29 mouse cellular contexts compared by ENCODE assay signal in genomic region chr15:80748979-80749378, GRCm38 (mm10). TPM values are rescaled to one million over a fixed set of nuclear protein-coding genes. Genes with fewer than 3 reads are reported as not detected.
DNase-seq lines count a peak whose midpoint lies in the region; ATAC-seq and TF ChIP-seq lines count a peak whose summit lies in the region.
"Had no signal": no experiment of that assay in that cellular context is flagged by ENCODE, and none has a peak within 500 bp of the region (broad histone marks: within the 10 kb centered on the region; RNA-seq: fewer than 3 reads in every experiment).

No protein-coding gene starts in this region.

- no peaks in the 10 kb centered on the region for H3K4me1 ChIP-seq in heart, embryonic 11.5 days (ENCODE audit: control insufficient read depth, insufficient read depth, low read length)
- H3K4me1 ChIP-seq in heart, adult 2 months (ENCODE audit: control insufficient read depth, insufficient read depth, low read length): peaks cover 2% of the 10 kb centered on the region; the same call in 1 of the 2 replicates
- peaks cover 27 to 35% of the 10 kb centered on the region in 2 experiments for H3K4me1 ChIP-seq in MEL (ENCODE audit: control insufficient read depth in 1 of 2, insufficient read depth in 2 of 2, low read length in 2 of 2)
- H3K4me1 ChIP-seq in liver, embryonic 11.5 days (replicated peaks; ENCODE audit: control insufficient read depth, insufficient read depth, low read length): peaks cover 41% of the 10 kb centered on the region
- H3K4me1 ChIP-seq in liver, embryonic 16.5 days (ENCODE audit: control insufficient read depth, low read depth, low read length): peaks cover 53% of the 10 kb centered on the region
- H3K4me1 ChIP-seq in hindbrain, postnatal 0 days (ENCODE audit: insufficient read depth, low read length): no peaks in the 10 kb centered on the region
- H3K4me1 ChIP-seq: embryonic facial prominence, embryonic 12.5 days; forebrain, embryonic 15.5 days; hindbrain, embryonic 10.5 days; hindbrain, embryonic 15.5 days; intestine, embryonic 15.5 days; neural tube, embryonic 13.5 days had no signal

- no peak for TF ChIP-seq EP300 in heart, adult 2 months (IDR thresholded peaks at IDR 0.05; ENCODE audit: insufficient read depth, low read depth, low read length)
- TF ChIP-seq EP300 in MEL (IDR thresholded peaks at IDR 0.05; ENCODE audit: low read depth in 1 of 2, low read length in 2 of 2): peak; percentile 77 to 94; a peak in 3 of 4 replicates

- H3K9me3 ChIP-seq in heart, embryonic 11.5 days (replicated peaks; ENCODE audit: control insufficient read depth, low read length): no peaks in the 10 kb centered on the region
- H3K9me3 ChIP-seq in MEL (replicated peaks; ENCODE audit: insufficient read depth, low read length): no peaks in the 10 kb centered on the region
- H3K9me3 ChIP-seq in liver, embryonic 11.5 days (ENCODE audit: control insufficient read depth, low read length): no peaks in the 10 kb centered on the region
- no peaks in the 10 kb centered on the region for H3K9me3 ChIP-seq in liver, embryonic 16.5 days (replicated peaks; ENCODE audit: control insufficient read depth, low read length)
- no peaks in the 10 kb centered on the region for H3K9me3 ChIP-seq in hindbrain, postnatal 0 days (ENCODE audit: low read length)
- H3K9me3 ChIP-seq: embryonic facial prominence, embryonic 12.5 days; forebrain, embryonic 10.5 days; forebrain, embryonic 15.5 days; hindbrain, embryonic 10.5 days; hindbrain, embryonic 15.5 days; intestine, embryonic 15.5 days; midbrain, embryonic 13.5 days; neural tube, embryonic 13.5 days had no signal

- H3K27ac ChIP-seq in heart, embryonic 11.5 days (ENCODE audit: low read depth, low read length): no peak overlapping the region
- H3K27ac ChIP-seq in heart, adult 2 months: no peak overlapping the region
- peak overlapping the region; percentile 77 for H3K27ac ChIP-seq in MEL (ENCODE audit: control insufficient read depth, low read depth, low read length)
- H3K27ac ChIP-seq in liver, embryonic 11.5 days (ENCODE audit: low read depth, low read length): peak overlapping the region; percentile 68
- H3K27ac ChIP-seq in liver, embryonic 16.5 days (ENCODE audit: low read length): peak overlapping the region; percentile 20
- no peak overlapping the region for H3K27ac ChIP-seq in hindbrain, postnatal 0 days
- H3K27ac ChIP-seq: embryonic facial prominence, embryonic 12.5 days; forebrain, embryonic 10.5 days; forebrain, embryonic 15.5 days; gastrocnemius, adult 2 months; hindbrain, embryonic 10.5 days; hindbrain, embryonic 15.5 days; intestine, embryonic 15.5 days; midbrain, embryonic 13.5 days; neural tube, embryonic 13.5 days had no signal

- no peak for TF ChIP-seq RAD21 in MEL (IDR thresholded peaks at IDR 0.05; ENCODE audit: low read depth, low read length)

- TF ChIP-seq CTCF in heart, adult 2 months (IDR thresholded peaks at IDR 0.05): no peak
- TF ChIP-seq CTCF in MEL (IDR thresholded peaks at IDR 0.05 in 2 of 3, conservative IDR thresholded peaks at IDR 0.05 in 1 of 3; ENCODE audit: control insufficient read depth in 1 of 3, insufficient read depth in 1 of 3, low read depth in 2 of 3, low read length in 3 of 3, poor library complexity in 1 of 3, severe bottlenecking in 1 of 3): no peak
- TF ChIP-seq CTCF in hindbrain, postnatal 0 days (IDR thresholded peaks at IDR 0.05; ENCODE audit: low read depth): no peak

- H3K9ac ChIP-seq in heart, embryonic 11.5 days (ENCODE audit: low read depth, low read length): no peak overlapping the region
- H3K9ac ChIP-seq in heart, adult 2 months (ENCODE audit: low read depth, low read length): no peak overlapping the region
- H3K9ac ChIP-seq in MEL (ENCODE audit: control insufficient read depth, low read depth, low read length, poor library complexity, severe bottlenecking): no peak overlapping the region
- H3K9ac ChIP-seq in liver, embryonic 11.5 days (ENCODE audit: low read depth, low read length): no peak overlapping the region
- no peak overlapping the region for H3K9ac ChIP-seq in liver, embryonic 16.5 days (ENCODE audit: low read depth, low read length)
- no peak overlapping the region for H3K9ac ChIP-seq in hindbrain, postnatal 0 days (replicated peaks; ENCODE audit: low read length)
- H3K9ac ChIP-seq: embryonic facial prominence, embryonic 12.5 days; forebrain, embryonic 15.5 days; hindbrain, embryonic 15.5 days; intestine, embryonic 15.5 days; lung, embryonic 14.5 days; midbrain, embryonic 13.5 days; neural tube, embryonic 13.5 days had no signal

- ATAC-seq in heart, embryonic 11.5 days (replicated peaks; ENCODE audit: insufficient number of reproducible peaks, low FRiP score, low TSS enrichment): no peak
- peak; percentile 66 for ATAC-seq in liver, embryonic 11.5 days (replicated peaks; ENCODE audit: low FRiP score)
- ATAC-seq in liver, embryonic 16.5 days (ENCODE audit: low read depth): no peak
- no peak for ATAC-seq in inflammation-experienced regulatory T-cells, adult 6 months
- no peak for ATAC-seq in hindbrain, postnatal 0 days
- ATAC-seq: forebrain, embryonic 15.5 days; intestine, embryonic 15.5 days; midbrain, embryonic 13.5 days had no signal

- H3K4me3 ChIP-seq in heart, embryonic 11.5 days (ENCODE audit: low read depth, low read length): no peak overlapping the region
- no peak overlapping the region for H3K4me3 ChIP-seq in heart, adult 2 months
- no peak overlapping the region; a peak in 1 of 4 replicates for H3K4me3 ChIP-seq in MEL (ENCODE audit: control insufficient read depth in 1 of 2, insufficient read depth in 1 of 2, low read depth in 2 of 2, low read length in 2 of 2)
- H3K4me3 ChIP-seq in liver, embryonic 11.5 days (ENCODE audit: low read depth, low read length): no peak overlapping the region
- H3K4me3 ChIP-seq in liver, embryonic 16.5 days (ENCODE audit: low read depth, low read length): no peak overlapping the region
- H3K4me3 ChIP-seq in hindbrain, postnatal 0 days (ENCODE audit: low read length): no peak overlapping the region
- H3K4me3 ChIP-seq: embryonic facial prominence, embryonic 12.5 days; forebrain, embryonic 10.5 days; forebrain, embryonic 15.5 days; gastrocnemius, adult 2 months; hindbrain, embryonic 10.5 days; hindbrain, embryonic 15.5 days; intestine, embryonic 15.5 days; midbrain, embryonic 13.5 days; neural tube, embryonic 13.5 days had no signal

- DNase-seq in heart, adult 2 months: no peak
- peak; percentile 84 for DNase-seq in MEL (ENCODE audit: low read depth, low spot score)
- no peak for DNase-seq in liver, embryonic 11.5 days (ENCODE audit: low spot score)
- DNase-seq in hindbrain, postnatal 0 days (ENCODE audit: low spot score): no peak
- DNase-seq in kidney, postnatal 14 days: no peak
- DNase-seq: adrenal gland, adult 8-10 months; cerebellum, adult 2 months; cerebellum, postnatal 14 days; gastrocnemius, adult 2 months; gastrocnemius, postnatal 36 days; heart, postnatal 14 days; kidney, adult 2 months; kidney, postnatal 4 days; lung, embryonic 14.5 days; lung, postnatal 14 days; right cerebral cortex, postnatal 4 days; thymus, adult 2 months; thymus, postnatal 36 days had no signal

- peaks cover 4% of the 10 kb centered on the region for H3K79me2 ChIP-seq in heart, adult 2 months (replicated peaks; ENCODE audit: control insufficient read depth, insufficient read depth, low read length)
- H3K79me2 ChIP-seq in MEL (ENCODE audit: control insufficient read depth, insufficient read depth, low read length, poor library complexity): no peaks in the 10 kb centered on the region

- H3K36me3 ChIP-seq in heart, embryonic 11.5 days (ENCODE audit: control insufficient read depth, insufficient read depth, low read length): no peaks in the 10 kb centered on the region
- H3K36me3 ChIP-seq in heart, adult 2 months (ENCODE audit: control insufficient read depth, insufficient read depth, low read length): no peaks in the 10 kb centered on the region
- H3K36me3 ChIP-seq in MEL (ENCODE audit: control insufficient read depth in 1 of 2, insufficient read depth in 2 of 2, low read length in 2 of 2): peaks cover 0 to 41% of the 10 kb centered on the region in 2 experiments; a peak in 2 of 4 replicates
- no peaks in the 10 kb centered on the region for H3K36me3 ChIP-seq in liver, embryonic 11.5 days (ENCODE audit: control insufficient read depth, insufficient read depth, low read length)
- H3K36me3 ChIP-seq in liver, embryonic 16.5 days (ENCODE audit: control insufficient read depth, insufficient read depth): no peaks in the 10 kb centered on the region
- no peaks in the 10 kb centered on the region for H3K36me3 ChIP-seq in hindbrain, postnatal 0 days (ENCODE audit: insufficient read depth, low read length)
- H3K36me3 ChIP-seq: forebrain, embryonic 10.5 days; forebrain, embryonic 15.5 days; hindbrain, embryonic 10.5 days; hindbrain, embryonic 15.5 days; intestine, embryonic 15.5 days; midbrain, embryonic 13.5 days; neural tube, embryonic 13.5 days had no signal

- 18% methylated on average over 5 of the region's 5 CpGs for WGBS in heart, embryonic 11.5 days (ENCODE audit: insufficient replicate concordance)
- WGBS in heart, adult 2 months: 38% methylated on average over 5 of the region's 5 CpGs
- WGBS in liver, embryonic 11.5 days: 17% methylated on average over 5 of the region's 5 CpGs
- 13% methylated on average over 5 of the region's 5 CpGs for WGBS in liver, embryonic 16.5 days (ENCODE audit: insufficient replicate concordance)
- 60% methylated on average over 5 of the region's 5 CpGs for WGBS in hindbrain, postnatal 0 days

- peak overlapping the region; percentile 16; the same call in 1 of the 2 replicates for H3K4me2 ChIP-seq in heart, embryonic 11.5 days
- H3K4me2 ChIP-seq in liver, embryonic 11.5 days: peak overlapping the region; percentile 29
- no peak overlapping the region for H3K4me2 ChIP-seq in liver, embryonic 16.5 days (ENCODE audit: low read depth, low read length)
- no peak overlapping the region for H3K4me2 ChIP-seq in hindbrain, postnatal 0 days (ENCODE audit: low read depth, low read length)
- H3K4me2 ChIP-seq: embryonic facial prominence, embryonic 12.5 days; forebrain, embryonic 15.5 days; hindbrain, embryonic 15.5 days; intestine, embryonic 15.5 days; lung, embryonic 14.5 days; midbrain, embryonic 13.5 days; neural tube, embryonic 13.5 days had no signal

- intact Hi-C loops in heart, adult 2 months (cut with DNase I): no loop called here

- no peak for TF ChIP-seq POLR2A in heart, adult 2 months (IDR thresholded peaks at IDR 0.05; ENCODE audit: insufficient read depth, low read depth, low read length)
- no peak for TF ChIP-seq POLR2A in MEL (IDR thresholded peaks at IDR 0.05; ENCODE audit: control insufficient read depth in 1 of 2, insufficient read depth in 1 of 2, low read depth in 1 of 2, low read length in 2 of 2, poor library complexity in 1 of 2)

- H3K27me3 ChIP-seq in heart, embryonic 11.5 days (ENCODE audit: control insufficient read depth, insufficient read depth, low read length): no peaks in the 10 kb centered on the region
- no peaks in the 10 kb centered on the region for H3K27me3 ChIP-seq in heart, adult 2 months (ENCODE audit: control insufficient read depth, insufficient read depth, low read length)
- no peaks in the 10 kb centered on the region for H3K27me3 ChIP-seq in MEL (ENCODE audit: control insufficient read depth in 1 of 2, insufficient read depth in 2 of 2, low read length in 2 of 2)
- H3K27me3 ChIP-seq in liver, embryonic 11.5 days (replicated peaks; ENCODE audit: control insufficient read depth, insufficient read depth, low read length): no peaks in the 10 kb centered on the region
- no peaks in the 10 kb centered on the region for H3K27me3 ChIP-seq in liver, embryonic 16.5 days (ENCODE audit: control insufficient read depth, insufficient read depth, low read depth, low read length)
- no peaks in the 10 kb centered on the region for H3K27me3 ChIP-seq in hindbrain, postnatal 0 days (ENCODE audit: insufficient read depth, low read length)
- H3K27me3 ChIP-seq: embryonic facial prominence, embryonic 12.5 days; forebrain, embryonic 15.5 days; hindbrain, embryonic 15.5 days; intestine, embryonic 15.5 days; midbrain, embryonic 13.5 days; neural tube, embryonic 13.5 days had no signal

RNA-seq across cellular contexts. Expression of gene Tnrc6b, which starts 37.9 kb away (rescaled TPM):
- 16.7 and 17.9 TPM in 2 replicates for polyA plus RNA-seq in heart, embryonic 11.5 days (2014; fragmentation: Nextera tagmentation; extraction: Ambion mirVana)
- 10 to 100 TPM; 43.7 to 48.1 TPM for total RNA-seq in heart, adult 2 months (2021)
- 9.4 and 13.1 TPM in 2 replicates for polyA plus RNA-seq in heart, adult 2 months (2012; rRNA removed)
- total RNA-seq in MEL (2012; rRNA removed): 8.0 and 8.2 TPM in 2 replicates
- polyA plus RNA-seq in MEL (2012; ENCODE audit: insufficient read depth in 1 of 2, insufficient read length in 2 of 2, low read depth in 1 of 2, low replicate concordance in 2 of 2, missing spikeins in 1 of 2): 10 to 100 TPM in 1 of 2 experiments, 1 to 10 TPM in 1; 7.8 to 13.9 TPM
- 17.7 and 18.5 TPM in 2 replicates for polyA plus RNA-seq in liver, embryonic 11.5 days (2014; fragmentation: Nextera tagmentation; extraction: Ambion mirVana)
- polyA plus RNA-seq in liver, embryonic 16.5 days (2015; fragmentation: Nextera tagmentation; extraction: Ambion mirVana): 19.7 and 22.1 TPM in 2 replicates
- polyA plus RNA-seq in inflammation-experienced regulatory T-cells, adult 6 months (2017; shearing (Covaris generic)): 10 to 100 TPM; 37.5 to 60.3 (median 51.2) TPM
- 27.2 and 33.5 TPM in 2 replicates for total RNA-seq in hindbrain, postnatal 0 days (2014; rRNA removed)
- 30.8 and 32.2 TPM in 2 replicates for polyA plus RNA-seq in hindbrain, postnatal 0 days (2015; fragmentation: Nextera tagmentation; extraction: Ambion mirVana)

Comparison
In these comparisons a context has a peak if more than half of its experiments do, and no peak if none do; other contexts are left out.
1. H3K4me2 ChIP-seq: peak in heart, embryonic 11.5 days (single experiment) and liver, embryonic 11.5 days (single experiment); none in liver, embryonic 16.5 days (single experiment) and hindbrain, postnatal 0 days (single experiment).
2. H3K27ac ChIP-seq: peak in MEL (single experiment), liver, embryonic 11.5 days (single experiment) and liver, embryonic 16.5 days (single experiment); none in heart, embryonic 11.5 days (single experiment), heart, adult 2 months (single experiment) and hindbrain, postnatal 0 days (single experiment).